Comparison of ENCODE assay signal across 8 mouse cellular contexts in the genomic region with DNA sequence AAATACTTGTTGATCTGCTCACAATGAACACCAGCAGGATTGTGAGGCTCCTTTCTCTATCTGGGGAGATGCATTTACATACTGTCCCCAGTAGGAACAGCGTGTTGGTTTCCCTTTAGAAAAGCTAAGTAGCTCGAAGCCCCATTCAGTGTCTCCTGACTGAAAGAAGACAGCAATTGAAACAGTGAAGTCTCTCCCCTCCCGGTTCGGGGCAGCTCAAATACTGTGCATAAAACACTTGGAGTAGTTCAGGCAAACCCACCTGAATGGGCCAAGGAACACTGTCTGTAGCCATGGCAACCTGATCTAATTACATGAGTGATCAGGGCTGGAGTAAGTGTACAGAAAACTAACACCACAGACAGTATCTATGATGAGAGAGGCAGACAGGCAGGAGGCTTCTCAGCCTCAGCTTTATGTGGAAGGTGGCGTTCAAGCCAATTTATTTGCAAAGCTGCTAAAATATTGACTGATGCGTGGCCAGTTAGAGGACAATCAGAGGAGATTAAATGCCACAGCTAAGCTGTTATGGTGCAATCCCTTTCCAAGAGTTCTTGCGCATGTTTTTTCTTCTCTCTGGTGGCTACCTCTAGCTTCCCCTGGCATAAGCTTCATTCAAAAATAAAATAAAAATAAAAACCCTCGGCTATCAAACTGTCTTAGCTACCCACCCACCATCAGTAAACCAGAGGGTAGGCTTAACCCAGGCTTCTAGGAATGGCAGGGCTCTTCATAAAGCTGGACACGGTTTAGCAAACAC. TPM values are rescaled to one million over a fixed set of nuclear protein-coding genes. Genes with fewer than 3 reads are reported as not detected.
DNase-seq lines count a peak whose midpoint lies in the region; ATAC-seq and TF ChIP-seq lines count a peak whose summit lies in the region.

No protein-coding gene starts in this region.

- TF ChIP-seq CTCF in MEL (IDR thresholded peaks at IDR 0.05 in 2 of 3, conservative IDR thresholded peaks at IDR 0.05 in 1 of 3; ENCODE audit: control insufficient read depth in 1 of 3, insufficient read depth in 1 of 3, low read depth in 2 of 3, low read length in 3 of 3, poor library complexity in 1 of 3, severe bottlenecking in 1 of 3): no peak; a peak in 1 of 6 replicates
- TF ChIP-seq CTCF in midbrain, postnatal 0 days (IDR thresholded peaks at IDR 0.05): peak; percentile 37; the same call in 1 of the 2 replicates

- peak overlapping the region in 1 of 2 experiments; percentile 68; a peak in 1 of 4 replicates for H3K4me3 ChIP-seq in MEL (ENCODE audit: control insufficient read depth in 1 of 2, insufficient read depth in 1 of 2, low read depth in 2 of 2, low read length in 2 of 2)
- peak overlapping the region; percentile 94 for H3K4me3 ChIP-seq in hindbrain, embryonic 14.5 days (replicated peaks; ENCODE audit: low read length)
- H3K4me3 ChIP-seq in midbrain, postnatal 0 days (ENCODE audit: low read depth, low read length): peak overlapping the region; percentile 93

- peak overlapping the region; percentile 91 for H3K4me2 ChIP-seq in hindbrain, embryonic 14.5 days (replicated peaks)
- peak overlapping the region; percentile 63 for H3K4me2 ChIP-seq in midbrain, postnatal 0 days (ENCODE audit: low read depth, low read length, poor library complexity, severe bottlenecking)

- TF ChIP-seq POLR2A in MEL (IDR thresholded peaks at IDR 0.05; ENCODE audit: control insufficient read depth in 1 of 2, insufficient read depth in 1 of 2, low read depth in 1 of 2, low read length in 2 of 2, poor library complexity in 1 of 2): no peak

- peaks cover 0 to 2% of the 10 kb centered on the region in 2 experiments; a peak in 3 of 4 replicates for H3K4me1 ChIP-seq in MEL (ENCODE audit: control insufficient read depth in 1 of 2, insufficient read depth in 2 of 2, low read length in 2 of 2)
- peaks cover 43% of the 10 kb centered on the region for H3K4me1 ChIP-seq in hindbrain, embryonic 14.5 days (replicated peaks; ENCODE audit: control insufficient read depth, insufficient read depth, low read length)
- H3K4me1 ChIP-seq in midbrain, postnatal 0 days (ENCODE audit: insufficient read depth, low read length): no peaks in the 10 kb centered on the region

- H3K27me3 ChIP-seq in MEL (ENCODE audit: control insufficient read depth in 1 of 2, insufficient read depth in 2 of 2, low read length in 2 of 2): 0 out of 4 replicates have a peak, but pooled peaks cover 0 to 1% of the 10 kb centered on the region in 2 experiments
- H3K27me3 ChIP-seq in hindbrain, embryonic 14.5 days (ENCODE audit: control insufficient read depth, insufficient read depth, low read length): no peaks in the 10 kb centered on the region
- H3K27me3 ChIP-seq in midbrain, postnatal 0 days (ENCODE audit: insufficient read depth, low read length): no peaks in the 10 kb centered on the region

- no peak overlapping the region for H3K27ac ChIP-seq in MEL (ENCODE audit: control insufficient read depth, low read depth, low read length)
- peak overlapping the region; percentile 64 for H3K27ac ChIP-seq in hindbrain, embryonic 14.5 days
- H3K27ac ChIP-seq in midbrain, postnatal 0 days (ENCODE audit: low read depth, low read length): peak overlapping the region; percentile 95

- H3K9ac ChIP-seq in MEL (ENCODE audit: control insufficient read depth, low read depth, low read length, poor library complexity, severe bottlenecking): no peak overlapping the region
- H3K9ac ChIP-seq in hindbrain, embryonic 14.5 days: peak overlapping the region; percentile 97
- no peak overlapping the region; the same call in 1 of the 2 replicates for H3K9ac ChIP-seq in midbrain, postnatal 0 days (replicated peaks; ENCODE audit: low read length, poor library complexity, severe bottlenecking)

- peaks cover 2% of the 10 kb centered on the region; the same call in 1 of the 2 replicates for H3K79me2 ChIP-seq in MEL (ENCODE audit: control insufficient read depth, insufficient read depth, low read length, poor library complexity)

- no peaks in the 10 kb centered on the region for H3K9me3 ChIP-seq in MEL (replicated peaks; ENCODE audit: insufficient read depth, low read length)
- no peaks in the 10 kb centered on the region for H3K9me3 ChIP-seq in hindbrain, embryonic 14.5 days (ENCODE audit: control insufficient read depth, low read length)
- no peaks in the 10 kb centered on the region for H3K9me3 ChIP-seq in midbrain, postnatal 0 days (ENCODE audit: low read length)

- peak; percentile 45 for DNase-seq in kidney, adult 9 months
- no peak for DNase-seq in kidney, postnatal 36 days
- peak; percentile 57 for DNase-seq in MEL (ENCODE audit: low read depth, low spot score)
- DNase-seq in embryo, embryonic 10.5 days (ENCODE audit: low spot score): peak; percentile 73
- peak; percentile 65 for DNase-seq in hindbrain, embryonic 14.5 days (ENCODE audit: low spot score)
- DNase-seq in midbrain, postnatal 0 days (ENCODE audit: low spot score): peak; percentile 76
- DNase-seq in layer of hippocampus, postnatal 14 days (ENCODE audit: low spot score in 2 of 2): no peak
- DNase-seq in urinary bladder, adult 18-20 months (ENCODE audit: low spot score in 2 of 2): no peak

- 10% methylated on average over 9 of the region's 9 CpGs for WGBS in hindbrain, embryonic 14.5 days
- 7% methylated on average over 9 of the region's 9 CpGs for WGBS in midbrain, postnatal 0 days

- no peak for TF ChIP-seq RAD21 in MEL (IDR thresholded peaks at IDR 0.05; ENCODE audit: low read depth, low read length)

- no peaks in the 10 kb centered on the region for H3K36me3 ChIP-seq in MEL (ENCODE audit: control insufficient read depth in 1 of 2, insufficient read depth in 2 of 2, low read length in 2 of 2)
- H3K36me3 ChIP-seq in hindbrain, embryonic 14.5 days (replicated peaks; ENCODE audit: control insufficient read depth, insufficient read depth): no peaks in the 10 kb centered on the region
- H3K36me3 ChIP-seq in midbrain, postnatal 0 days (ENCODE audit: insufficient read depth, low read length): no peaks in the 10 kb centered on the region

- TF ChIP-seq EP300 in MEL (IDR thresholded peaks at IDR 0.05; ENCODE audit: low read depth in 1 of 2, low read length in 2 of 2): no peak

- ATAC-seq in hindbrain, embryonic 14.5 days (ENCODE audit: low FRiP score): peak; percentile 10; the same call in 1 of the 2 replicates
- no peak for ATAC-seq in midbrain, postnatal 0 days (ENCODE audit: low FRiP score)

TF ChIP-seq in MEL, 35 proteins besides CTCF, POLR2A, EP300 and RAD21:
- 0 out of 2 replicates have a peak, but pooled peaks have one; percentile 6 for TF ChIP-seq SIN3A (IDR thresholded peaks at IDR 0.05; ENCODE audit: low read length)
- no peak for TF ChIP-seq HCFC1 (IDR thresholded peaks at IDR 0.05; ENCODE audit: low read depth, low read length)
- no peak for TF ChIP-seq ZMIZ1 (IDR thresholded peaks at IDR 0.05; ENCODE audit: low read depth, low read length)
- no peak for TF ChIP-seq RCOR1 (IDR thresholded peaks at IDR 0.05; ENCODE audit: low read depth, low read length)
- TF ChIP-seq USF2 (IDR thresholded peaks at IDR 0.05; ENCODE audit: borderline replicate concordance in 1 of 2, insufficient read depth in 1 of 2, low read depth in 1 of 2, low read length in 2 of 2): no peak
TF ChIP-seq in MEL: peak in this region for 1.

RNA-seq across cellular contexts. Expression of a gene that starts 2.8 kb away (rescaled TPM):
- 0.39 and 0.98 TPM in 2 replicates for total RNA-seq in MEL (2012; rRNA removed)
- 1 to 10 TPM in 1 of 2 experiments, not detected in 1; 1.1 TPM for polyA plus RNA-seq in MEL (2012; ENCODE audit: insufficient read depth in 1 of 2, insufficient read length in 2 of 2, low read depth in 1 of 2, low replicate concordance in 2 of 2, missing spikeins in 1 of 2)
- polyA plus RNA-seq in hindbrain, embryonic 14.5 days (2014; fragmentation: Nextera tagmentation; extraction: Ambion mirVana): 5.4 and 8.1 TPM in 2 replicates
- 26.6 and 31.4 TPM in 2 replicates for total RNA-seq in midbrain, postnatal 0 days (2014; rRNA removed)
- 9.3 and 12.0 TPM in 2 replicates for polyA plus RNA-seq in midbrain, postnatal 0 days (2015; fragmentation: Nextera tagmentation; extraction: Ambion mirVana)
- 100 to 1,000 TPM in 1 of 2 experiments, 10 to 100 TPM in 1; 92.4 to 124 TPM for total RNA-seq in layer of hippocampus, postnatal 14 days (2021)

Comparison
In these comparisons a context has a peak if more than half of its experiments do, and no peak if none do; other contexts are left out.
1. DNase-seq: peak in kidney, adult 9 months (single experiment), MEL (single experiment), embryo, embryonic 10.5 days (single experiment), hindbrain, embryonic 14.5 days (single experiment) and midbrain, postnatal 0 days (single experiment); none in kidney, postnatal 36 days (0 of 2), layer of hippocampus, postnatal 14 days (0 of 2) and urinary bladder, adult 18-20 months (0 of 2).
2. RNA of a gene that starts 2.8 kb away (total RNA-seq): 92.4 to 124 TPM in layer of hippocampus, postnatal 14 days and 26.6 to 31.4 TPM in midbrain, postnatal 0 days; 0.39 to 0.98 TPM in MEL; every median in the first group is over 10 times any median in the second.